Mouse (Mus musculus) lung, postnatal 0 days (tissue): ENCODE measurements around the gene Foxj3. TPM values are rescaled to one million over a fixed set of nuclear protein-coding genes. Genes with fewer than 3 reads are reported as not detected.
A peak's percentile ranks its signal among the peaks of the same experiment; 100 is the strongest.
"Not testable (repeated sequence)": the region's sequence is repeated elsewhere in the genome, so short reads cannot be mapped to it uniquely, and the experiment has no call there.

Source experiments
- ATAC-seq: fragments of 200-750 bp; cut with Nextera tagmentation; 2 replicates; pipeline ENCODE4 v1.8.0; 2017; ENCODE audit warnings: moderate library complexity
- DNase-seq: peaks from one replicate; pipeline ENCODE4 v3.0.0-alpha.2; 2016; ENCODE audit warnings: low spot score
- H3K27ac ChIP-seq: fragments of 300-500 bp; sonication (generic); 2 replicates; pipeline ENCODE4 v1.5.1; 2014; ENCODE audit warnings: antibody characterized with exemption, mild to moderate bottlenecking, low read length, mixed read lengths
- H3K27me3 ChIP-seq: fragments of 300-500 bp; sonication (generic); replicated peaks from 2 replicates; pipeline ENCODE4 v1.6.1; 2014; ENCODE audit warnings: low read length, mixed read lengths; ENCODE audit not compliant: insufficient read depth
- H3K36me3 ChIP-seq: fragments of 300-500 bp; sonication (generic); 2 replicates; pipeline ENCODE4 v1.6.1; 2014; ENCODE audit warnings: low read length, mixed read lengths; ENCODE audit not compliant: insufficient read depth
- H3K4me1 ChIP-seq: fragments of 300-500 bp; sonication (generic); 2 replicates; pipeline ENCODE4 v1.6.1; 2014; ENCODE audit warnings: antibody characterized with exemption, low read depth, low read length, mixed read lengths; ENCODE audit not compliant: insufficient read depth
- H3K4me2 ChIP-seq: fragments of 300-500 bp; sonication (generic); replicated peaks from 2 replicates; pipeline ENCODE4 v1.6.1; 2014; ENCODE audit warnings: low read depth, mild to moderate bottlenecking, low read length, moderate library complexity, mixed read lengths
- H3K4me3 ChIP-seq: fragments of 300-500 bp; sonication (generic); 2 replicates; pipeline ENCODE4 v1.5.1; 2014; ENCODE audit warnings: low read depth, low read length
- H3K9ac ChIP-seq: fragments of 300-500 bp; sonication (generic); replicated peaks from 2 replicates; pipeline ENCODE4 v1.6.1; 2014; ENCODE audit warnings: low read depth, mild to moderate bottlenecking
- H3K9me3 ChIP-seq: fragments of 300-500 bp; sonication (generic); 2 replicates; pipeline ENCODE4 v1.6.1; 2016; ENCODE audit warnings: low read length, mixed read lengths
- CTCF ChIP-seq: IDR thresholded peaks from 2 replicates; pipeline ENCODE4 v1.5.1; 2016; ENCODE audit warnings: antibody characterized with exemption, mild to moderate bottlenecking
- EP300 ChIP-seq: IDR thresholded peaks from 2 replicates; pipeline ENCODE4 v1.6.1; 2016; ENCODE audit warnings: antibody characterized with exemption, mild to moderate bottlenecking, control low read depth
- WGBS: fragments of 180-500 bp; shearing (Covaris S2); extraction: QIAGEN DNeasy Blood & Tissue Kit; methylation state at CpG from one replicate; pipeline ENCODE4 v1.1.7; 2014; 5-methylcytosine and 5-hydroxymethylcytosine counted together
- polyA plus RNA-seq: library from polyadenylated mRNA; unstranded; fragments of >200 nt; fragmentation: Nextera tagmentation; extraction: Ambion mirVana; gene quantifications from 2 replicates; pipeline ENCODE4 v1.2.1, GENCODE M21; 2015

Foxj3 gene
- 10.1 and 11.6 TPM in 2 replicates for polyA plus RNA-seq

DNA sequence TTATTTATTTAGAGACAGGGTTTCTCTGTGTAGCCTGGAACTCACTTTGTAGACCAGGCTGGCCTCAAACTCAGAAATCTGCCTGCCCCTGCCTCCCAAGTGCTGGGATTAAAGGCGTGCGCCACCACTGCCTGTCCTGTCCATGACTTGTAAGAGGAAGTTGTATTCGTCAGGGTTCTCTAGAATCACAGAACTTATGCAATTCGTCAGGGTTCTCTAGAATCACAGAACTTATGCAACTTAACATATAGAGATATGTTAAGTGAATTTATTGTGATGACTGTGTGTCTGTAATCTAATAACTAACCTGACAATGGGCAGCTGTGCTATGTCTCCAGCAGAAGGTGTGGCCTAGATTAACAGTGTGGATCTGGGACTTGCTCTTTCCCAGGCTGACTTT is at the start of gene Foxj3:
Foxj3 (plus strand) TSS at position 390 of the 400 bp plus-strand sequence.
- not testable (repeated sequence) for H3K27me3 ChIP-seq, H3K4me3 ChIP-seq, H3K9ac ChIP-seq, H3K36me3 ChIP-seq, H3K4me1 ChIP-seq, H3K4me2 ChIP-seq, ATAC-seq, DNase-seq, H3K9me3 ChIP-seq
- 82% methylated on average over 4 of the region's 4 CpGs for WGBS
- peak within 1 kb of the TSS; percentile 68 for H3K27ac ChIP-seq

DNA sequence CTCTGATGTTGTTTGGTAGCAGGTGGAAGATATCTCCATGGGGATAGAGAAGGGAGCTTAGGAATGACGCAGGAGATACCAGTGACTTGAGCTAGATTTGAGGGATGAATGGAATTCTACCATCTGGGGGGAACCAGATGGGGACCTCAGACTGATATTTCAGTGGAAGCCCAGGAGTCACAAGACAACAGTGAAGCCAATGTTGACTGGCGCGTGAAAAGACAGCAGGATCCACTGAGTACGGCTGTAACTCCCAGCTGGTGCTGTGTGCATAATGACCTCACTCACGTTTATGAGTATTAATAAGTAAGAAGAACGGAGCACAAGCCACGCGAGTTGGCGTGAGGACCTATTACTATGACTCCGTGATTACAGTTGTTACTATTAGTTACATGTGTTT is 47.1 kb upstream of the Foxj3 start:
- whole genome bisulfite sequencing: 93% methylated on average over 10 of the region's 10 CpGs
- Histone ChIP-seq H3K27me3 (peaks cover 8% of the 10 kb centered on the region), H3K4me1 (no peaks in the 10 kb centered on the region), H3K27ac (no peak overlapping the region), H3K4me2 (no peak overlapping the region), H3K4me3 (no peak overlapping the region), H3K36me3 (no peaks in the 10 kb centered on the region), H3K9ac (no peak overlapping the region), H3K9me3 (no peaks in the 10 kb centered on the region)
- no peak for TF ChIP-seq CTCF
- TF ChIP-seq EP300: no peak
- DNase-seq: no peak
- ATAC-seq: no peak

DNA sequence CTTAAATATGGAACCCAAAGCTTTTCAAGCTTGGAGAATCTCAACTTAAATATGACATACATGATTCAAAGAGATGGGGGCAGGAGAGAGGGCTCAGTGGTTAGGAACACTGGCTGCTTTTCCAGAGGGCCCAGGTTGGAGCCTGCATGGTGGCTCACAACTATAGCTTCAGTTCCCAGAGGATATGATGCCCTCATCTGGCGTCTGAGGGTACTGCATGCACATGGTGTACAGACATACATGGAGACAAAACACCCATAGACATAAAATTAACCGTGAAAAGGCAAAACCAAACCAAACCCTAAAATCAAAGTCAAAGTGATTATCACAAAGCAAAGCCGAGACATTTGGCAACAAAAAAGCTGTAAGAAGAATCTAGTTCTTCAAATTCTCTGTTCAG is 46.0 kb upstream of the Foxj3 start:
- Histone ChIP-seq H3K27me3 (peaks cover 8% of the 10 kb centered on the region), H3K27ac (no peak overlapping the region), H3K4me1 (no peaks in the 10 kb centered on the region), H3K9ac (no peak overlapping the region), H3K9me3 (no peaks in the 10 kb centered on the region), H3K4me3 (no peak overlapping the region), H3K36me3 (no peaks in the 10 kb centered on the region), H3K4me2 (no peak overlapping the region)
- ATAC-seq: no peak
- no peak for DNase-seq
- peak; percentile 52 for TF ChIP-seq CTCF
- TF ChIP-seq EP300: no peak
- 73% methylated on average over 3 of the region's 3 CpGs for whole genome bisulfite sequencing

DNA sequence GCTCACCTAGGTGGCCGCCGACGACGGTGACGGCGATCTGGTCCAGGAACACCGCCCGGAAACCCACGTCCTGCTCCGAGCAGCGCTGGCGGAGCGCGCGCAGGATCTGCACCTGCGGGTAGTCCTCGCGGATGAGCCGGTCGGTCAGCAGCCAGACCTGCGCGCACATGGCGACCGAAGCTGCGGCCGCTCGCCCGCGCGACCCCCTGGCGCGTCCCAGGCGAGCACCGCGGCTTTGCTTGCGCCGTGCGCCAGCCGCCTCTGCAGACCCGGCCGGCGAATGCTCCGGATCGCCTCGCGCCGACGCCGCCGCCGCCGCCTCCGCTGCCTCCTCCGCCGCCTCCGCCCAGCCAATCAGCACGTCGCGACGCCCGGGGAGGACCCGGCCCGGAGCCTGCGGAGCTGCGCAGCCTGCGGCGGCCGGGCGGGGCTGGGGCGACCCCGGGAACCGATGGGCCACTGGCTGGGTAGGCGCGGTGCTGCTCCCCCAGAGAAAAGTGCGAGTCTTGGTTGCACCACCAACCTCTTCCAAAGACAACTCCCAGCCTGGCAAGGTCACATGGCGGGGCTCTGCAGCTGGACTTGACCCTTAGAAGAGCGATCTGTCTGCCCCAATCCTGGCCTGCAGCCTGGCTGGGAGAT is 44.4 kb upstream of the Foxj3 start, which contains the start of gene Rimkla:
Rimkla (minus strand) TSS at position 338 of the 642 bp plus-strand sequence.
- peak; percentile 46 for DNase-seq
- Histone ChIP-seq H3K4me1 (no peaks in the 10 kb centered on the region), H3K27ac (no peak within 1 kb of the TSS), H3K9me3 (no peaks in the 10 kb centered on the region), H3K4me3 (peak within 1 kb of the TSS; percentile 49), H3K36me3 (no peaks in the 10 kb centered on the region), H3K27me3 (peaks cover 8% of the 10 kb centered on the region), H3K4me2 (peak within 1 kb of the TSS; percentile 83), H3K9ac (no peak within 1 kb of the TSS)
- TF ChIP-seq CTCF: no peak
- TF ChIP-seq EP300: no peak
- ATAC-seq: peak; percentile 87
- under 1% methylated on average over 48 of the region's 77 CpGs for WGBS

DNA sequence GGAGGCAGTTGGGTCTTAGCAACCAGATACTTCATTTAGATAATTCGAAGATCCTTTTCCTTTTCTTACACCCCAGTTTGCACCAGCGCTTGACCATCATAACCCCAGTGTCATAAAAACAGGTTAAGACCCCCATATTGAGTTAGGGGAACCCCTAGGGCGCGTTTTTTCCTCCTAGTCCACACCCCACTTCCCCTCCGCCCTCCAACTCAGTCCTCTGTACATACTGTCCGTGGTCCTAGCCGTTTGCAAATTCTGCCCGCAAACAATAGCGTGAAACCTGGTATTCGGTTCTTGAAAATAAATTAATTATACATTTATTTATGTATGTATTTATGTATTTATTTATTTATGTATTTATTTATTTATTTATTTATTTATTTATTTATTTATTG is 43.9 kb upstream of the Foxj3 start:
- ATAC-seq: no peak
- TF ChIP-seq EP300: no peak
- no peak overlapping the region for H3K9ac ChIP-seq

DNA sequence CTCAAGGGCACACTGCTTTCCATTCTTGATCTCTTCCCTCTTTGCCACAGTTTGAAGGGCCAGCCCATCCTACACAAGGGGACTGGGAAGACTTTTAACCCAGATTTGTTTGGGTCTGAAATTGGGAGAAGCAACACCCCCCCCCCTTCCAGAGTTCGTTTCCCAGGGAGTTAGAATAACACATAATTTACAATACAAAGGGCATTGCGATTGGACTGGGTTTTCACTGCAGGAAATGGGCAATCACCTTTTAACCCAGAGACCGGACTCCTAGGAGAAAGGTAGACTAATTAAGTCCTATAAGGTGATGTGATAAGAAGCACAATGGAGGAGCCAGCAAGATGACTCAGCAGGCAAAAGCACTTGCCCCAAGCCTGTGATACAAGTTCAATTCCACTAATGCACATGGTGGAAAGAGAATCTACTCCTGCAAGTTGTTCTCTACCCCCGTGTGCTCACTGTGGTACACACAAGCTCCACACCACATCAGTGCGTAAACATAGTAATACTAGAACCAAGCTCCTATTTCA is 38.4 kb upstream of the Foxj3 start:
- H3K9me3 ChIP-seq: no peaks in the 10 kb centered on the region
- TF ChIP-seq CTCF: no peak
- TF ChIP-seq EP300: no peak
- no peak overlapping the region for H3K27ac ChIP-seq
- no peaks in the 10 kb centered on the region for H3K4me1 ChIP-seq
- H3K4me2 ChIP-seq: no peak overlapping the region
- H3K4me3 ChIP-seq: no peak overlapping the region
- no peaks in the 10 kb centered on the region for H3K27me3 ChIP-seq
- no peaks in the 10 kb centered on the region for H3K36me3 ChIP-seq
- no peak for DNase-seq
- 56% methylated on average over 5 of the region's 5 CpGs for WGBS
- ATAC-seq: no peak
- no peak overlapping the region for H3K9ac ChIP-seq

More for the DNA sequence above, 43.9 kb upstream of the Foxj3 start:
- no peaks in the 10 kb centered on the region for H3K4me1 ChIP-seq
- H3K36me3 ChIP-seq: no peaks in the 10 kb centered on the region
- H3K9me3 ChIP-seq: no peaks in the 10 kb centered on the region
- WGBS: 40% methylated on average over 10 of the region's 10 CpGs
- H3K27ac ChIP-seq: no peak overlapping the region
- H3K4me3 ChIP-seq: peak overlapping the region; percentile 49; the same call in 1 of the 2 replicates
- peak overlapping the region; percentile 83 for H3K4me2 ChIP-seq
- peaks cover 8% of the 10 kb centered on the region for H3K27me3 ChIP-seq
- no peak for DNase-seq
